Mouse (Mus musculus) kidney, adult 2 months (tissue): ENCODE results near the gene Pik3ap1.

ENCODE experiments used
- CTCF ChIP-seq: fragments of 200-500 bp; conservative IDR thresholded peaks from 2 replicates; pipeline ENCODE4 v1.5.1; 2011; ENCODE audit warnings: low read depth, mild to moderate bottlenecking, control low read depth, low read length, moderate library complexity, mixed read lengths; ENCODE audit not compliant: insufficient read depth, insufficient read length
- POLR2A ChIP-seq: fragments of 200-500 bp; IDR thresholded peaks from one replicate; pipeline ENCODE4 v1.6.1; 2011; ENCODE audit warnings: low read depth, low read length, control low read depth

- no peak for TF ChIP-seq CTCF
- no peak for TF ChIP-seq POLR2A
These were observed 35.3 kb downstream of the Pik3ap1 start for GRCm38 (mm10) chr19:41349624-41350023.
